Mouse (Mus musculus) retina, postnatal 1 day (tissue): ENCODE results near the gene March6.
A peak's percentile ranks its signal among the peaks of the same experiment; 100 is the strongest.

Experiments used
- DNase-seq: peaks from one replicate; pipeline ENCODE4 v3.0.0-alpha.2; 2012

March6 gene

GRCm38 (mm10) chr15:31453098-31453916 is 77.5 kb downstream of the March6 start, which contains the start of gene Ropn1l:
Gene Ropn1l, minus strand, starts transcription at chr15:31453737.
- peak; percentile 95 for DNase-seq

- DNase-seq: no peak
Observed at GRCm38 (mm10) chr15:31452336-31453097, 78.3 kb downstream of the March6 start.

- DNase-seq: no peak
Observed at GRCm38 (mm10) chr15:31449772-31450171, 81.1 kb downstream of the March6 start.

- DNase-seq: peak; percentile 77
Observed at GRCm38 (mm10) chr15:31447121-31447520, 83.7 kb downstream of the March6 start.

GRCm38 (mm10) chr15:31442698-31443097 is 88.2 kb downstream of the March6 start:
- no peak for DNase-seq

- no peak for DNase-seq
Observed at GRCm38 (mm10) chr15:31441996-31442395, 88.9 kb downstream of the March6 start.

GRCm38 (mm10) chr15:31436811-31437210 is 94.0 kb downstream of the March6 start:
- DNase-seq: no peak

GRCm38 (mm10) chr15:31436083-31436482 is 94.8 kb downstream of the March6 start:
- no peak for DNase-seq

- DNase-seq: no peak
Observed at GRCm38 (mm10) chr15:31433768-31434167, 97.1 kb downstream of the March6 start.

- no peak for DNase-seq
Observed at GRCm38 (mm10) chr15:31431847-31432246, 99.0 kb downstream of the March6 start.

GRCm38 (mm10) chr15:31430014-31430413 is 100.8 kb downstream of the March6 start:
- no peak for DNase-seq

- DNase-seq: no peak
Observed at GRCm38 (mm10) chr15:31429429-31429828, 101.4 kb downstream of the March6 start.

GRCm38 (mm10) chr15:31428571-31428970 is 102.3 kb downstream of the March6 start:
- no peak for DNase-seq

GRCm38 (mm10) chr15:31427390-31427789 is 103.5 kb downstream of the March6 start:
- no peak for DNase-seq

GRCm38 (mm10) chr15:31426066-31426706 is 104.7 kb downstream of the March6 start:
- no peak for DNase-seq

GRCm38 (mm10) chr15:31422649-31423369 is 108.0 kb downstream of the March6 start:
- DNase-seq: no peak

GRCm38 (mm10) chr15:31419037-31419436 is 111.8 kb downstream of the March6 start:
- peak; percentile 40 for DNase-seq

- DNase-seq: no peak
Observed at GRCm38 (mm10) chr15:31418686-31419024, 112.2 kb downstream of the March6 start.

GRCm38 (mm10) chr15:31417796-31418685 is 112.8 kb downstream of the March6 start:
- DNase-seq: no peak

GRCm38 (mm10) chr15:31417409-31417795 is 113.5 kb downstream of the March6 start:
- no peak for DNase-seq

- no peak for DNase-seq
Observed at GRCm38 (mm10) chr15:31415181-31415580, 115.7 kb downstream of the March6 start.
